Mouse (Mus musculus): ENCODE results near the gene Ehhadh.
"Not testable (repeated sequence)": the region's sequence is repeated elsewhere in the genome, so short reads cannot be mapped to it uniquely, and the experiment has no call there.

The Ehhadh gene

DNA sequence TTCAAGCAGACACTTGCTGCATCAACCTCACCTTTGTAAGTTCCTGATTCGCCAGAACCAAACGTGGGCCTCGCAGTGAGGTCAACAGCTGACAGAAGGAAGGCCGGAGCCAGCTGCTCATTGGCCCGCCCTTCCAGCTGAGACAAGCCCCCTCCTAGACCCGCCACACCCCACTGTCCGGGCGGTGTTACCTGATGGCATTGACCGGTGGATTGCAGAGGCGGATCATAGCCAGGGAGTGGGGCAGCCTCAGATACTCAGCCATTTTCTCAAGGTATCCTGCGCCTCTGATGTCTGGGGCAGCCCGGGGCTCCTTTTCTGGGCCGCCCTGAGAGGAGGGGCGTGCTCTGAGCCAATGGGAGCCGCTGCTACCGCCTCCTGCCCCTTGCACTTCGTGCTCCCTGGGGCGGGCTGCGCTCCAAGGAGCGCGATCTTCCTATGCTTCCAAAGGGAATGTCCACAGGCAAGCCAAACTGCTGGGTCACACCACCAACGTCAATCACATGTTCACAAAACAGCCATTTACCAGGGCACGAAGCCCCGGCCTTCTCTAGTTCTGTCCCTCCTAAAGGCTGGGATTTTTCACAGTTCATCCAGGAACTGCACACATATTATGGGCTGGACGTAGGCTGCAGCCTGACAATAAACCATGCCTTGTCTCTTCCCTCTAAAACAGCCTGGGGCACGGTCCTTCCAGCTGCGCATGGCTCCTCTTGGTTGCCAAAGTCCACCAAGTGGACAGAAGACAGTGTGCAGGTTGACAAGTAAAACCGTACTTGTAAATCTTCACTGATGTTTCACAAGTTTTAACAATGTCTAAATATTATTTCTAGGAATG is at the start of gene Ehhadh:
TSS of gene Ehhadh (minus strand) at position 292 of the 838 bp plus-strand sequence.
- DNase-seq (ENCODE audit: low spot score in 2 of 2) = peak; percentile 45 to 65

DNA sequence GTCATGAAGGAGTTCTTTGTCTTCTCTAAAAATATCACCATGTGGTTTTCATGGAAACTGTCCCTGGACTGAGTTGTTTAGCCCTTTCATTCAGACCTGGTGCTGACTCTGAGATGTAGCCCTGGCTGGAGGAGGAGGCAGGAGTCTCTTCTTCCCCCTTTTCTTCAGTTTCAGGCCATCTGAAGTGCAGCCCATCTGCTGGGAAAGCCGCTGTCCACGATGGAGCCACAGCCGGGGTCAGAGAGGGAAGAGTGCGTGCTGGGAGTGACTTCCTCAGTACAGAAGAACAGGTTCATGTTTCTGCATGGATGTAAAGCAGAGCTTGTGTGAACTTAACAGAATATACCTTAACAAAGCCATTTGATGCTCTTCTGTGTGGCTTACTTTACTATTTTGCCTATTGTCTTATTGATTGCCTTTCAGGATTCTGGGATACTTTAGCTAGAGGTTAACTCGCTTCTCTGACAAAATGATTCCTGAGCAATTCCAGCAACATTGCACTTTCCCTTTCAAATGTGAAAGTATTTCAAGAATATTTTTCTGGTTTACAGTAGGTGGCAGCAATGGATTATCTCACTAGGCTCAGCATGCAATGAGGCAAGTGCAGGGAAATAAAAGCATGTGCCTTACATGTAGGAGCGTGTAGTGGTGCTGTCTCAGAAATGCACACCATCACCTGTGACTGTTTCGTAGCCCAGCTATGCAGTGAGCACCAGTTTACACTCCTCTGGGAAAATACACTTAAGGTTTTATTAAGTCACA is 48.9 kb upstream of the Ehhadh start:
- no peak for DNase-seq (ENCODE audit: low spot score in 2 of 2)

DNA sequence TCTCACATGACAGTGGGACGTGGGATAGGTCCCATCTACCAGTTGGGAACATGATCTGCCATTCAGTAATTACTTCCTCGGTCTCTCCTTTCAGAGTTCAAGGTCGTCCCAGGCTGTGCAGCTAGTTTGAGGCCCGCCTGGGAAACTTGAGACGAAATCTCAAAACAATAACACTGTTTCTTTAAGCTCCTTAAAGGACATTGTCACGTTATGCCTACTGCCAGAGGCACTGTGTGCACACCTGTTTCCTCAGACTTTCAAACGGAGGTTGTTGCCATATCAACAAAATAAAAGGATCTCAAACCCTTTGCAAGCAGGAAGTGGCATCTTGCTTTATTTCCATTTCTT is 48.0 kb upstream of the Ehhadh start:
- no peak for DNase-seq (ENCODE audit: low spot score in 2 of 2)

GRCm38 (mm10) chr16:21834866-21835583 is 47.4 kb upstream of the Ehhadh start:
- DNase-seq (ENCODE audit: low spot score in 2 of 2) = no peak

DNA sequence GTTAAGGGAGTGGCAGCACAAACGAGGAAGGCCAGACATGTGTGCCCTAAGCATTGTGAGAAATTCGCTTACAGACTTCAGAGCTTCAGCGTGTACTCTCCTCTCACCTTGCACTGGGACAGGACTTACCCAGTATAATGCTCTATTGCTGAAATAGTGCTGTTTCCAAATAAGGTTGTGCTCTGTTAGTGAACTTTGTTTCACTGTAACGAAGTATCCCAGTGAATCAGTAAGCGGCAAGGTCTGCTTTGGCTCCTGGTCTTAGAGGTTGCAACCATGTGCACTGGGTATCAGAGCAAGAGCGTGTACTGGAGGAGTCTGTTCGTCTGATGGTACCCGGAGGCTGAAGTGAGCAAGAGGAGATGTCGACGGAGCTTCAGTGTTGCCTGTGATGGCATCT is 46.4 kb upstream of the Ehhadh start:
- DNase-seq (ENCODE audit: low spot score in 2 of 2) = no peak

- no peak for DNase-seq (ENCODE audit: low spot score in 2 of 2)
These were observed 45.9 kb upstream of the Ehhadh start for GRCm38 (mm10) chr16:21833469-21833868.

GRCm38 (mm10) chr16:21831764-21832163 is 44.2 kb upstream of the Ehhadh start:
- no peak for DNase-seq (ENCODE audit: low spot score in 2 of 2)

DNA sequence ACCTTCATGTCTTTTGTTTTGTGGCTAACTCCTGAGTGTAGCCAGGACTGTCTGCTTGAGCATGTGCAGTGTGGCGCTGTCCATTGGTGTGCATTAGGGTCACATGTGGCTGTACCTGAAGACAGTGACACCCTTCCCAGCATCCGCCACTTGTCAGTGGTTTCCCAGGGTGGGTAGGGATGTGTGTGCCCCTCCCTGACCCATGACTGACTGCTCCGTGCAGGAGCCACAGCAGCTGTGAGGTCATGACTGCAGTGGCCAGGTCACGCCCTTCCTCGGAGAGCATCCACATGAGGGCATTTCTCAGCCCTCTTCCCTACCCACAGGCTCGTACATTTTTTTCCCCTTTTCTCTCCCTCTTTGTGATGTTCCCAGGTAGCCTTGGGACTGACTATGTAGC is 43.2 kb upstream of the Ehhadh start:
- DNase-seq (ENCODE audit: low spot score in 2 of 2) = no peak

- DNase-seq (ENCODE audit: low spot score in 2 of 2) = no peak
These were observed 42.1 kb upstream of the Ehhadh start for GRCm38 (mm10) chr16:21829711-21830110.

GRCm38 (mm10) chr16:21827581-21827980 is 40.0 kb upstream of the Ehhadh start:
- DNase-seq (ENCODE audit: low spot score in 2 of 2) = no peak

- no peak for DNase-seq (ENCODE audit: low spot score in 2 of 2)
These were observed 39.5 kb upstream of the Ehhadh start for GRCm38 (mm10) chr16:21827153-21827552.

- no peak for DNase-seq (ENCODE audit: low spot score in 2 of 2)
These were observed 38.0 kb upstream of the Ehhadh start for GRCm38 (mm10) chr16:21825612-21826031.

DNA sequence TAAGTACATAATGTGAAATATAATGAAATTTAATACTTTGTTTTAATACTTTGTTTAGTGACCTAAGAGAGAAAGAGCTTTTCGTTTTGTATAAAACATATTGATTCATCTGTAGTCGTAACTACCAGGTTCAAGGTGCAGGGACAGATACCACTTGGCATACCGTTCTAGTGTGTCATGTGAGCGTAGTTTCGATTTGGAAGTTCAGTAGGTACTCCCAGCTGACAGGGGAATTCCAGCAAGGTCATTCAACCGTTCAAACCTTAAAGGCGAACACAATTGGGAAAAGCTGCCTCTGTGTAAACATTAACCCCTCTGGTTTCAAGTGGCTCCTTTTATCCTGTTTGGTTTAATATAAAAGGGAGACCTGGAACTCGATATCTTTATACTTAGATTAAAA is 31.0 kb upstream of the Ehhadh start:
- no peak for DNase-seq (ENCODE audit: low spot score in 2 of 2)

DNA sequence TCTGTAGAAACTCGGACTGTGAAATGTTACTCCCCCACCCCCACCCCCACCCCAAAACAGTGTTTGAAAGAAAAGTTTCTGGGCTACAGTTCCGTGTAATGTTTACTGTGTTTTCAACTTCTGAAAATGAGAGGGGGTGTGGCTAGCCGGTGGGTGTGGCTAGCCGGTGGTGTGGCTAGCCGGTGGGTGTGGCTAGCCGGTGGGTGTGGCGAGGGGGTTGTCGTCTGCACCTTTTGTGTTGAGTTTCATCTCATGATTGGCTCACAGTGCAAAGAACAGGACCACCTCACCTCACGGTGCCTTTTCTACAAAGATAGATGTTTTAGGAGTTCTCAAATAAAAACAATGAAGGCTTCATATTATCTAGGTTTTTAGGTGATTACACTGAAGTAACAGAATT is 30.5 kb upstream of the Ehhadh start:
- DNase-seq (ENCODE audit: low spot score in 2 of 2) = peak in 1 of 2 experiments; percentile 55

GRCm38 (mm10) chr16:21815669-21816010 is 28.0 kb upstream of the Ehhadh start:
- DNase-seq (ENCODE audit: low spot score in 2 of 2) = no peak

GRCm38 (mm10) chr16:21814861-21815668 is 27.5 kb upstream of the Ehhadh start:
- no peak for DNase-seq (ENCODE audit: low spot score in 2 of 2)

GRCm38 (mm10) chr16:21813164-21813834 is 25.7 kb upstream of the Ehhadh start:
- DNase-seq (ENCODE audit: low spot score in 2 of 2) = no peak

GRCm38 (mm10) chr16:21807786-21808185 is 20.2 kb upstream of the Ehhadh start:
- not testable (repeated sequence) for DNase-seq (ENCODE audit: low spot score in 2 of 2)

DNA sequence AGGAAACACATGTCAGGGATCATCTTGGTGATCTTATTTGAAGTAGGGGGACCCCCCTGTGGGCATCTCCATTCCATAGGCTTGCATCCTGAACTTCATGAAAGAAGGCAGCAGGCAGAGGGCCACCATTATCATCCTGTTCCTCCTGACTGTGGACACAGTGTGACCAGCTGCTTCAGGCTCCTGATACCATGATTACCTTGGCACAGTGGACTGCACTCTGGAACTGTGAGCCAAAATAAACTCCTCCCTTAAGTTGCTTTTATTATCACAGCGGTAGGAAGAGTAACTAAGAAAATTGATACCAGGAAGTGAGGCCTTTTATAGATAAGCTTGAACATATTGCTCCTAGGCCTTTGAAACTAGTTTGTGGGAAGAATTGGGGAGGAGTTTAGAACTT is 19.3 kb upstream of the Ehhadh start:
- DNase-seq (ENCODE audit: low spot score in 2 of 2) = no peak

GRCm38 (mm10) chr16:21804258-21804657 is 16.7 kb upstream of the Ehhadh start:
- DNase-seq (ENCODE audit: low spot score in 2 of 2) = no peak

DNA sequence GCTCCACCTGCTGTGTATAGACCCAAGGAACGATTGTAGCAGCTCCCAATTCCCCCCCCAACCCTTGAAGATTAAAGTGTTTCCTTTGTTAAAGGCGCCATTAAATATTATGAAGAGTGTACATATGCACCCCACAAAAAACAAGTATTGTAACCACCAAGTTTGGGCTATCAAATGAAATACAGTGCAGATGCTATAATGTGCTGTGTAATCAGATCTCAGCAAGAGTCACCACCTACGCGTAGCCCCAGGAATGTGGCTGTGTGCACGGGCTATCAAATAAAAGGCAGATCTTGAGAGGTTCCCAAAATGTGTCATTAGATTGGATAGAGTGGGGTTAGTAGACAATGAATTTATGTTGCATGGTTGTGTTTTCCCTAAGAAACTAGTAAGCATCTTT is 7.5 kb upstream of the Ehhadh start:
- DNase-seq (ENCODE audit: low spot score in 2 of 2) = no peak

Measured in spleen, postnatal 10 days (tissue).